Mouse (Mus musculus): ENCODE data around the gene Tmed9. TPM values are rescaled to one million over a fixed set of nuclear protein-coding genes. Genes with fewer than 3 reads are reported as not detected.
A peak's percentile ranks its signal among the peaks of the same experiment; 100 is the strongest.

Tmed9 gene
- polyA plus RNA-seq, 1 experiment, result 90.3 TPM

DNA sequence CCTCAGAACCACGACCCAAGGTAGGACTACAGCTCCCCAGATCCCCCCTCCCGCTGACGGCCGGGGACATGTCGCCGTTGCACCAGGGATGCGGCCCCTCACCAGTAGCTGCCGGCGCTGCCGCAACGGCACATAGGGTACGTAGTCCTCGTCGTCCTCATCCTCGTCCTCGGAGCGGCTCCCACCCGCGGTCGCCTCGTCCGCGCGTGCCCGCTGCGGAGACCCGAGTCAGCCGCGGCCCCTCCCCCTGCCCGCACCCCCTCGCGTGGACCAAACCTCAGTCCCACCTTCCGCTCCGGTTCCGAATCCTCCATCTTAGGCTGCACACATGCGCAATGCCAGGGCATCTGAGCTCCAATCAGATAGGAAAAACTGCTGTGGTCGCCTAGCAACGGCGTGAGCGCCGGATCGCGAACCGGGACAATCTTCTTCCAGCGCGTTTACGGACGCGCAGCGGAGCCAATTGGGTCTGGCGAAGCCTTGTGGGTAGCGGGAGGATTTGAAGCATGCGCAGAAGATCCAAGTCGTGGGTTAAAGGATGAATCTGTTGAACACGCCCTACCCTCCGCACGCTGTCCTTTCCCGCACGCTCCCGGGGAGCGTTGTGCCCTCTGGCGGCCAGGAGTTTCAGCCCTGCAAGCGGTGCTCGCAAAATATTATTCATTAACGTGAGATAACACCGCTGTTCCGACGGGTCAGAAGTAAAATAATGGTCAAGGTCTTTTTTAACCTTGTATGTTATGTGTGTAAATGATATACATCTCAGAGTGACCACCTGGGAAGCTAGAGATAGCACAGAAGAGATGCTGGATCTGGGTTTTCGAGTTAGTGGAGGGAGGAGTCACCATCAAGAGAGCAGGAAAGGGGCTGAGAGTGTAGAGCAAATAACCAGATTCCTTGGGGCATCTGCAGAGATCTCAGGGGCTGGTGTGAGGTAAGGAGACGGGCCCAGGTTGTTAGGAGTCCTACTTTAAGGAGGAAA is 37.0 kb upstream of the Tmed9 start, which contains the start of gene Ddx41:
Ddx41 (minus strand) TSS at position 465 of the 982 bp plus-strand sequence.
- Histone ChIP-seq H3K4me3 (ENCODE audit: insufficient read depth, low read length) (peak within 1 kb of the TSS; percentile 96), H3K4me1 (ENCODE audit: control insufficient read depth, insufficient read depth, low read length) (peaks cover 8% of the 10 kb centered on the region; the same call in 1 of the 2 replicates), H3K27ac (ENCODE audit: insufficient read depth, low read depth, low read length) (no peak within 1 kb of the TSS; the same call in 1 of the 2 replicates)
- peak; percentile 80 for TF ChIP-seq CTCF (IDR thresholded peaks at IDR 0.05; ENCODE audit: low read depth, low read length)
- TF ChIP-seq POLR2A (IDR thresholded peaks at IDR 0.05; ENCODE audit: borderline replicate concordance, low read depth, low read length), result 0 out of 2 replicates have a peak, but pooled peaks have one; percentile 15

DNA sequence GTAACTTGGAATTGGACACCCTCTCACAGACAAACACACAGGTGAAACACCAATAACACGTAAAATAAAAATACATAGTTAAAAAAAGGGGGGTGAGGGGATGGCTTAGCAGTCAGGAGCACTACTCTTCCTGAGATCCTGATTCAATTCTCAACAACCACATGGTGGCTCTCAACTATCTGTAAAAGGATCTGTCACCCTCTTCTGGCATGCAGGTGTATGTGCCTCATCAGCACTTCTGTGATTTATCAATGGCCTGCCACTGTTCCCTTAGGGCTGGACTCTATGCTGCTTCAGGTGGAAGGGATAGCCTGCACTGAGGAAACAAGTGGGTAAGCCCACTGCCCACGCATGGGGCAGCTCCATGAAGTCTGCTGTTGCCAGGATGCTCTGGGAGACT is 32.6 kb upstream of the Tmed9 start:
- H3K4me3 ChIP-seq (ENCODE audit: insufficient read depth, low read length), result no peak overlapping the region
- H3K4me1 ChIP-seq (ENCODE audit: control insufficient read depth, insufficient read depth, low read length), result no peaks in the 10 kb centered on the region
- no peak for TF ChIP-seq POLR2A (IDR thresholded peaks at IDR 0.05; ENCODE audit: borderline replicate concordance, low read depth, low read length)
- no peak for TF ChIP-seq CTCF (IDR thresholded peaks at IDR 0.05; ENCODE audit: low read depth, low read length)
- no peak overlapping the region for H3K27ac ChIP-seq (ENCODE audit: insufficient read depth, low read depth, low read length)

DNA sequence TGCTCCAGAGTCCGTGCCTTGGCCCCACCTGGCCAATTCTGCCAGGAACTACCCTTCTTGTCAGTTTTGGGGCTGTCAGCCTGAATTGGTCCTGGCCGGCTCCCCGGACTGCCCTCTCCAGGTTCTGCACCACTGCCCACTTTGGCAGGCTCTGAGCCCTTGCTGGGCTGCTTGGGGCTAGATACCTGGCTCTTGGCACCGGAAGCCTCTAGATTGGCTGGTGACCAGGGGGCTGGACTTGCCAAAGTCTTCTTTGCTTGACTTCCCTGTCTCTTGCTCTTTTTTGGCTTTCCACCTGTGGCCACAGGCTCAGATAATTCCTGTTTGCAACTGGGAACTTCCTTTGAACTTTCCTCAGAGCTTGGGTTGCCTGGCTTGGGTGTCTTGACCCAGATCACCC is 30.6 kb upstream of the Tmed9 start:
- Histone ChIP-seq H3K4me1 (ENCODE audit: control insufficient read depth, insufficient read depth, low read length) (no peaks in the 10 kb centered on the region), H3K27ac (ENCODE audit: insufficient read depth, low read depth, low read length) (no peak overlapping the region), H3K4me3 (ENCODE audit: insufficient read depth, low read length) (no peak overlapping the region)
- TF ChIP-seq CTCF (IDR thresholded peaks at IDR 0.05; ENCODE audit: low read depth, low read length) (no peak), POLR2A (IDR thresholded peaks at IDR 0.05; ENCODE audit: borderline replicate concordance, low read depth, low read length) (no peak)

DNA sequence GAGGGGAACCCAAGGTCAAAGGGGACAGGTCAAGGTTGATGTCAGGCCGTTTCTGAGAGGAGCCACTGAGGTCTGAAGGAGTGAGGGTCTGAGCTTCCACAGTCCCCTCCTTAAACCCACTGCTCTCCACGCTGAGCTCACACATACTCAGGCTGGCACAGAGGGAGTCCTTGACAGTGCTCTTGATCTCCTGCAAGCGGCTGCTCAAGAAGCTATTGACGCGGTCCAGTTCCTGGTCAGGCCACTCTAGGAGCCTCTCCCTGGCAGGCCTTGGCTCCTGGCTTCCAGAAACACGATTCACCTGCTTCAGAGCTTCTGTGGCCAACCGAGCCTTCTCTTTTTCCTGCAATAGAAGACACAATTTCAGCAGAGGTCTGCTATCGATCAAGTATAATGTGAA is 30.1 kb upstream of the Tmed9 start:
- TF ChIP-seq POLR2A (IDR thresholded peaks at IDR 0.05; ENCODE audit: borderline replicate concordance, low read depth, low read length) (no peak), CTCF (IDR thresholded peaks at IDR 0.05; ENCODE audit: low read depth, low read length) (no peak)
- Histone ChIP-seq H3K4me3 (ENCODE audit: insufficient read depth, low read length) (no peak overlapping the region), H3K4me1 (ENCODE audit: control insufficient read depth, insufficient read depth, low read length) (no peaks in the 10 kb centered on the region), H3K27ac (ENCODE audit: insufficient read depth, low read depth, low read length) (no peak overlapping the region)

DNA sequence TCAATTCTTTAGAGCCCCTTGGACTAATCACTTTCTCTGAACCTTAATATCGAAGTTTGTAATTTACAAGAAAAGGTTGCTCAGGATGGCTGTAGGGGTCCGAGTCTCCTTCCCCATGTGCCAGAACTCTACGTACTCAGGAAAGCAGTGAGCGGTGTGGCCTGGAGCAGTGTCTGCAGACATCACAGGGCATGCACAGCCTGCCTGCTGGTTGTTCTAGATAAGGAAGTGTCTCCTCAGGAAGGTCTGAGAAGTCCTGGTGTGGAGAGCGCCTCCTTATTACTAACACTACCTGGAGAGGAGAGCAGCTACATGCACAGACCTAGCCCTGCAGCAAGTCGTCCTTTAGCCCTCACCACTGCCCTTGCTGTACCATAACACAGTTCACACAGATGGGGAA is 28.7 kb upstream of the Tmed9 start:
- Histone ChIP-seq H3K4me1 (ENCODE audit: control insufficient read depth, insufficient read depth, low read length) (no peaks in the 10 kb centered on the region), H3K27ac (ENCODE audit: insufficient read depth, low read depth, low read length) (no peak overlapping the region), H3K4me3 (ENCODE audit: insufficient read depth, low read length) (no peak overlapping the region)
- TF ChIP-seq POLR2A (IDR thresholded peaks at IDR 0.05; ENCODE audit: borderline replicate concordance, low read depth, low read length) (no peak), CTCF (IDR thresholded peaks at IDR 0.05; ENCODE audit: low read depth, low read length) (no peak)

DNA sequence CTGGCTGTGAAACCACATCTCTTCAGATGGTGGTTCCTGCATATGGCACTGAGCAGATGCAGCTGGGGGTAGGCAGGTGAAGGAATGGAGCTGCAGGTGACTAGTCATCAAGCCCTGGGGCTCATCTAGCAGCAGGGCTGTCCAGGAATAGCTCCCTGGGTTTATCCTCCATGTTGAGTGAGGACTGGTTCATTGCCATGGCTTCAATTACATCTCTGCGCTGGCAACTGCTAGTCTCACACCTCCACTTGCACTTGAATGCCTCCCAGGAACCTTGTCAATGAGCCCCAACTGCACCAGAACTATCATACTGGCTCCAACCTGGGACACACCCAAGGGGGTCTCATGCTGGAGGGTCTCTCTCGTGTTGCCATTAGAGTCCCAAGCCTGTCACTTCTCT is 25.6 kb upstream of the Tmed9 start:
- TF ChIP-seq POLR2A (IDR thresholded peaks at IDR 0.05; ENCODE audit: borderline replicate concordance, low read depth, low read length) (no peak), CTCF (IDR thresholded peaks at IDR 0.05; ENCODE audit: low read depth, low read length) (no peak)
- H3K27ac ChIP-seq (ENCODE audit: insufficient read depth, low read depth, low read length), result no peak overlapping the region
- H3K4me1 ChIP-seq (ENCODE audit: control insufficient read depth, insufficient read depth, low read length), result no peaks in the 10 kb centered on the region

DNA sequence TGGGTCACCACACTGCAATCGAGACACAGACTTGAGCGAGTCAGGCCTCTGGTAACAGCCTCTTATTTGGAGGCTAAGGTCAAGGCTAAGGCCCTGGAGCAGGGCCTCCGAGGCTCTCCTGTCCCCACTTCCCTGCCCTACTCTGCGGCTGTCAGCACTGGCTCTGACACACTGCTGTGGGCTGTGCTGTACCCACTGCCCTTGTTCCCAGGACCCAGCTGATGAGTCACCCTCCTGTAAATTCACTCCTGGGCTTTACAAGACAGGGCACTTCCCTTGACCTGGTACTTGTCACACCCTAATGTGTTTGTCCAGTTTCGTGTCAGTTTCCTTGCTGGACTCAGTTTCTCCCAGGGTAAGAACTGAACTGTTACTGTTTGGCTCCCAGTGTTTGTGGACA is 25.1 kb upstream of the Tmed9 start:
- H3K4me3 ChIP-seq (ENCODE audit: insufficient read depth, low read length), result no peak overlapping the region
- H3K27ac ChIP-seq (ENCODE audit: insufficient read depth, low read depth, low read length), result no peak overlapping the region
- no peaks in the 10 kb centered on the region for H3K4me1 ChIP-seq (ENCODE audit: control insufficient read depth, insufficient read depth, low read length)
- TF ChIP-seq POLR2A (IDR thresholded peaks at IDR 0.05; ENCODE audit: borderline replicate concordance, low read depth, low read length) (no peak), CTCF (IDR thresholded peaks at IDR 0.05; ENCODE audit: low read depth, low read length) (no peak)

More for the DNA sequence above, 25.6 kb upstream of the Tmed9 start:
- no peak overlapping the region for H3K4me3 ChIP-seq (ENCODE audit: insufficient read depth, low read length)

DNA sequence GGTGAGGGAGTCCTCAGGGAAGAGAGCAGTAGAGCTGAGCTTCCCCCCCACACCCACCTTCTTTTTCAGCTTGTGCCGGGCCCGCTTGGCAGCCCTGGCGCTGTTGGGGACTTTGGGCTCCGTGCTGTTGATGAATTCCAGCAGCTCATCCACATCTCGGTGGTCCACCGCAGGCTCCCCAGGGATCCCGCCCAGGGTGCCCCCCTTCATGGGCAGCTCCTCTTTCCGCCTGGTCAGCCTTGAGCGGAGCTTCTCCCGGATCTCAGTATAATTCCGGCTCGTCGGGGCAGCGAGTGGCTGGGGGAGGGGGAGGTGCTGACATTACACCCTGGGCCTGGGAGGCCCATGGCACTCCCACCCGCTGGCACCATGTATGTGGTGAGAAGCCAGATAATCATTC is 24.5 kb upstream of the Tmed9 start:
- H3K4me3 ChIP-seq (ENCODE audit: insufficient read depth, low read length), result no peak overlapping the region
- TF ChIP-seq CTCF (IDR thresholded peaks at IDR 0.05; ENCODE audit: low read depth, low read length) (no peak), POLR2A (IDR thresholded peaks at IDR 0.05; ENCODE audit: borderline replicate concordance, low read depth, low read length) (no peak)
- no peak overlapping the region for H3K27ac ChIP-seq (ENCODE audit: insufficient read depth, low read depth, low read length)
- H3K4me1 ChIP-seq (ENCODE audit: control insufficient read depth, insufficient read depth, low read length), result no peaks in the 10 kb centered on the region

DNA sequence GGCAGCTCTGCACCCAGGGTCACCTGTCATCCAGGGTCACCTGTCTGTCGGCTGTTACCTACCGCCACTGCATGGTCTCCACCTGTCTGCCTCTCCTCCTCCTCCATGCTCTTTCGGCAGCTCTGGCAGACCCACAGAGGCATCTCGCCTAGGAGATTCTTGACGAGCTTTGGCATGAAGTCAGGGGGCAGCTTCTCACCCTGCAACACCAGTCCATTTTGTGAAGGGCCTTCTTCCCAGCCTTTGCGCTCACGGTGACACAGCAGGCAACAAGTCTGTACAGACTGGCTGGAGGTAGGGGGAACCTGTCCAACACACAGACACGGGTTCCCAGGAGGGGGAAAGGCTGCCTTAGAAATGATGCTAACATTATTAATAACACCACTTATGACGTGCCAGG is 17.6 kb upstream of the Tmed9 start:
- Histone ChIP-seq H3K4me1 (ENCODE audit: control insufficient read depth, insufficient read depth, low read length) (peaks cover 9% of the 10 kb centered on the region), H3K27ac (ENCODE audit: insufficient read depth, low read depth, low read length) (no peak overlapping the region), H3K4me3 (ENCODE audit: insufficient read depth, low read length) (no peak overlapping the region)
- TF ChIP-seq POLR2A (IDR thresholded peaks at IDR 0.05; ENCODE audit: borderline replicate concordance, low read depth, low read length), result no peak
- TF ChIP-seq CTCF (IDR thresholded peaks at IDR 0.05; ENCODE audit: low read depth, low read length), result no peak

DNA sequence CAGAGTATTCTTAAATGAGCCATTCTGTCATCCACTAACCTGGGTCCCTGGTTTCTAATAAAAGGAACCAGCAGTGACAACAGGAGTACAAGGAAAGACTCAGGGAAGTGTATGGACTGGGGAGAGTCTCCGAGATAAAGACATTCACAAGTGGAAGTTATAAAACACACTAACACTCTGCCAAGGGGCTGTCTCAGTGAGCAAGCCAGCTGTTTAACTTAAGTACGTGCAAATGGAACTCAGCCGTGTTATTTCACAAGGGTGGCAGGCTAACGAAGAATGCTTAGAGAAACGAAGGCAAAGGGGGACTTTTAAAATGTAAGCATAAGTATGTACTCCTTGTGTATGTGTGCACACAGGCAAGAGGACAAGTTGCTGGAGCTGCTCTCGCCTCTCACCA is 16.0 kb upstream of the Tmed9 start:
- H3K4me3 ChIP-seq (ENCODE audit: insufficient read depth, low read length), result no peak overlapping the region
- TF ChIP-seq POLR2A (IDR thresholded peaks at IDR 0.05; ENCODE audit: borderline replicate concordance, low read depth, low read length) (no peak), CTCF (IDR thresholded peaks at IDR 0.05; ENCODE audit: low read depth, low read length) (no peak)
- H3K27ac ChIP-seq (ENCODE audit: insufficient read depth, low read depth, low read length), result no peak overlapping the region
- H3K4me1 ChIP-seq (ENCODE audit: control insufficient read depth, insufficient read depth, low read length), result peaks cover 13% of the 10 kb centered on the region

All from bone marrow macrophage, adult 2 months (primary cell).